Mouse (Mus musculus) liver, embryonic 13.5 days (tissue): Measurements from ENCODE around the gene Spdye4a. TPM values are rescaled to one million over a fixed set of nuclear protein-coding genes. Genes with fewer than 3 reads are reported as not detected.

ENCODE experiments used
- ATAC-seq: fragments of 200-750 bp; cut with Nextera tagmentation; 2 replicates; pipeline ENCODE4 v1.8.0; 2017; ENCODE audit warnings: low read depth, mild to moderate bottlenecking, moderate number of reproducible peaks, moderate library complexity
- DNase-seq: peaks from one replicate; pipeline ENCODE4 v3.0.0; 2022
- H3K27ac ChIP-seq: fragments of 300-500 bp; sonication (generic); 2 replicates; pipeline ENCODE4 v1.5.1; 2015; ENCODE audit warnings: moderate library complexity, mild to moderate bottlenecking, inconsistent platforms
- H3K27me3 ChIP-seq: fragments of 300-500 bp; sonication (generic); 2 replicates; pipeline ENCODE4 v1.6.1; 2015; ENCODE audit warnings: mild to moderate bottlenecking, inconsistent platforms
- H3K36me3 ChIP-seq: fragments of 300-500 bp; sonication (generic); 2 replicates; pipeline ENCODE4 v1.6.1; 2015; ENCODE audit warnings: mild to moderate bottlenecking, inconsistent platforms
- H3K4me1 ChIP-seq: fragments of 300-500 bp; sonication (generic); replicated peaks from 2 replicates; pipeline ENCODE4 v1.6.1; 2015; ENCODE audit warnings: inconsistent platforms
- H3K4me2 ChIP-seq: fragments of 300-500 bp; sonication (generic); 2 replicates; pipeline ENCODE4 v1.6.1; 2015; ENCODE audit warnings: inconsistent platforms, mild to moderate bottlenecking, moderate library complexity
- H3K4me3 ChIP-seq: fragments of 300-500 bp; sonication (generic); replicated peaks from 2 replicates; pipeline ENCODE4 v1.5.1; 2015; ENCODE audit warnings: mild to moderate bottlenecking, inconsistent platforms
- H3K9ac ChIP-seq: fragments of 300-500 bp; sonication (generic); 2 replicates; pipeline ENCODE4 v1.6.1; 2015; ENCODE audit warnings: mild to moderate bottlenecking, inconsistent platforms
- H3K9me3 ChIP-seq: fragments of 300-500 bp; sonication (generic); replicated peaks from 2 replicates; pipeline ENCODE4 v1.6.1; 2016; ENCODE audit warnings: inconsistent platforms
- WGBS: fragments of 180-500 bp; shearing (Covaris S2); methylation state at CpG from one replicate; pipeline ENCODE4 v1.1.7; 2015; ENCODE audit not compliant: insufficient replicate concordance; 5-methylcytosine and 5-hydroxymethylcytosine counted together
- polyA plus RNA-seq: library from polyadenylated mRNA; unstranded; fragments of >200 nt; fragmentation: Nextera tagmentation; extraction: Ambion mirVana; gene quantifications from 2 replicates; pipeline ENCODE4 v1.2.1, GENCODE M21; 2015

Gene Spdye4a
- not detected in 2 replicates for polyA plus RNA-seq

- H3K9me3 ChIP-seq: no peaks in the 10 kb centered on the region
- no peak within 1 kb of the TSS for H3K27ac ChIP-seq
- H3K4me2 ChIP-seq: no peak within 1 kb of the TSS
- H3K36me3 ChIP-seq: no peaks in the 10 kb centered on the region
- no peak within 1 kb of the TSS for H3K9ac ChIP-seq
- WGBS: 65% methylated on average over 3 of the region's 3 CpGs
- no peak within 1 kb of the TSS for H3K4me3 ChIP-seq
- 0 out of 2 replicates have a peak, but pooled peaks cover 5% of the 10 kb centered on the region for H3K27me3 ChIP-seq
- DNase-seq: no peak
- no peaks in the 10 kb centered on the region for H3K4me1 ChIP-seq
- no peak for ATAC-seq
Observed at GRCm38 (mm10) chr5:143226790-143227189, at the start of gene Spdye4a. Spdye4a (minus strand) TSS chr5:143226890.

DNA sequence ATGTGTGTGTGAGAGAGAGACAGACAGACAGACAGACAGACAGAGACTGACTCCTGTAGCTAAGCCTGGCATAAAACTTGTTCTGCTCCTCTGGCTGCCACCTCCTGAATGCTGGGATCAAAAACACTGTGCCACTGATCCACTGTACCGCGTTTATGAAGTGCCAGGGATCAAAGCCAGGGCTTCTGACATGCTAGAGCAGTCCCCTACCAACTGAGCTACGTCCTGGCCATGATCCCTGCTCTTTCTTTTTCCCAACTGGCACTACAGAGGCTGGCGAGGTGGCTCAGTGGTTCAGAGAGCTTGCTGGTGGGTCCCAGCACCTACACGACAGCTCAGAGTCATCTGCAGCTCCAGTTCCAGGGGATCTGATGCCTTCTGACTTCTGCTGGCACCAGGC is 49.1 kb upstream of the Spdye4a start:
- Histone ChIP-seq H3K4me3 (no peak overlapping the region), H3K9ac (no peak overlapping the region), H3K27me3 (peaks cover 57% of the 10 kb centered on the region), H3K4me1 (no peaks in the 10 kb centered on the region), H3K9me3 (no peaks in the 10 kb centered on the region), H3K36me3 (no peaks in the 10 kb centered on the region), H3K27ac (no peak overlapping the region), H3K4me2 (no peak overlapping the region)
- no peak for DNase-seq
- no peak for ATAC-seq
- WGBS: 26% methylated on average over 5 of the region's 5 CpGs

GRCm38 (mm10) chr5:143272540-143273330 is 46.0 kb upstream of the Spdye4a start:
- 72% methylated on average over 16 of the region's 16 CpGs for WGBS

DNA sequence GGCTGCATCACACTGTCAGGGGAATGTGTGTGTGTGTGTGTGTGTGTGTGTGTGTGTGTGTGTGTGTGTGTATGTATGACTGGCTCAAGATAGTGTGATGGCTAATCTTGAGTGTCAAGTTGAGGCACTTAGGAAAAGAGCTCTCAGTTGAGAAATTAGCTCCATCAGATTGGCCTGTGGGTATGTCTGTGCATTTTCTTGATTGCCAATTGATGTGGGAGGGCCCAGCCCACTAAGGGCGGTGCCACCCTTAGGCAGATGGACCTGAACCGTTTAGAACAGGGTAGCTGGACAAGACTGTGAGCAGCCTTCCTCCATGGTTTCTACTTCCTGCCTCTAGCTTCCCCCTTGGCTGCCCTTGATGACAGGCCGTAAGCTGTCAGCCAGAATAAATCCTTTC is 45.4 kb upstream of the Spdye4a start:
- Histone ChIP-seq H3K9me3 (no peaks in the 10 kb centered on the region), H3K4me2 (no peak overlapping the region), H3K4me1 (peaks cover 17% of the 10 kb centered on the region), H3K27ac (no peak overlapping the region), H3K4me3 (no peak overlapping the region), H3K9ac (no peak overlapping the region), H3K36me3 (no peaks in the 10 kb centered on the region), H3K27me3 (peaks cover 48% of the 10 kb centered on the region)
- DNase-seq (no peak), ATAC-seq (no peak)
- 47% methylated on average over 3 of the region's 3 CpGs for WGBS

More at GRCm38 (mm10) chr5:143272540-143273330, 46.0 kb upstream of the Spdye4a start:
- ATAC-seq (no peak), DNase-seq (no peak)
- no peak overlapping the region for H3K9ac ChIP-seq
- H3K4me2 ChIP-seq: no peak overlapping the region
- H3K36me3 ChIP-seq: no peaks in the 10 kb centered on the region
- no peaks in the 10 kb centered on the region for H3K9me3 ChIP-seq
- H3K4me3 ChIP-seq: no peak overlapping the region
- peaks cover 55% of the 10 kb centered on the region for H3K27me3 ChIP-seq
- peaks cover 17% of the 10 kb centered on the region for H3K4me1 ChIP-seq
- H3K27ac ChIP-seq: no peak overlapping the region

DNA sequence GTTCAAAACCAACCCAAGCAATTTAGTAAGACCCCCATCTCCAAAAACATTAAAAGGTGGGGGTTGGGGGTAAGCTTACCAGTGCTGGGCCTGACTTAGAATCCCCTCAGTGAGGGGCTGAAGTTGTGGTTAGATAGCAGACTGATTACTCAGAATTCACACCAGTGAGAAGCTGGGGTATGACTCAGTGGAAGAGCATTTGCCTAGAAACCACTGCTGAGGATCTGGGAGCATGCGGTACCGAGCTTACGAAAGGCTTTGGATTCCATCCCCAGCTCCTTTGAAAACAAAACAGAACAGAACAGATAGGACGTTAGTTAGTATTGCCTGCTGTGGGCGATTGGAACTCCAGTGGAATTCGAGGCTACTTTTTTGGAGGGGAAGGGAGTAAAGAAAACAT is 45.0 kb upstream of the Spdye4a start:
- H3K4me2 ChIP-seq: no peak overlapping the region
- H3K9ac ChIP-seq: no peak overlapping the region
- H3K36me3 ChIP-seq: no peaks in the 10 kb centered on the region
- peaks cover 17% of the 10 kb centered on the region for H3K4me1 ChIP-seq
- whole genome bisulfite sequencing: 59% methylated on average over 6 of the region's 6 CpGs
- H3K27me3 ChIP-seq: peaks cover 44% of the 10 kb centered on the region
- no peak for DNase-seq
- ATAC-seq: no peak
- H3K9me3 ChIP-seq: no peaks in the 10 kb centered on the region
- no peak overlapping the region for H3K4me3 ChIP-seq
- no peak overlapping the region for H3K27ac ChIP-seq

DNA sequence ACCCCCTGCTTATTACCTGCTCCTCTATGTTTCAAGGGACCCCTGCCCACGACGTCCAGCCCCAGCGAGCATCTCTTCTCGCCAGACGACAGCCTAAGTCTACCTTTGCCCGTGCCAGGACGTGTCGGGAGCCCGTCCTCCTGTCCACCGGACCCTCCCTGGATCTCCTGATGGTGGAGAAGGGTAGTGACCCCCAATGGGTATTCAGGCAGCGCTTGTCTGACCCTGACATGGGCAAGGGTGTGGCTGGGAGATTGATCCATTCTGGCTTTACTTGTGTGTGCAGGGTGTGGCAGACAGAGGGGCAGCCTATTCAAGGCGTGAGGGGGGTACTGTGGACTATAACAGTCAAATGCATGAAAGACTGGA is 43.4 kb upstream of the Spdye4a start:
- DNase-seq: no peak
- Histone ChIP-seq H3K4me3 (peak overlapping the region; percentile 72), H3K27ac (no peak overlapping the region), H3K36me3 (no peaks in the 10 kb centered on the region), H3K9me3 (no peaks in the 10 kb centered on the region), H3K27me3 (peaks cover 29% of the 10 kb centered on the region), H3K4me1 (peaks cover 17% of the 10 kb centered on the region), H3K9ac (peak overlapping the region; percentile 75), H3K4me2 (peak overlapping the region; percentile 87)
- peak; percentile 5 for ATAC-seq
- WGBS: 10% methylated on average over 12 of the region's 12 CpGs

- WGBS: under 1% methylated on average over 70 of the region's 79 CpGs
- H3K4me3 ChIP-seq: peak within 1 kb of the TSS; percentile 72
- H3K4me2 ChIP-seq: peak within 1 kb of the TSS; percentile 87
- no peaks in the 10 kb centered on the region for H3K36me3 ChIP-seq
- no peak within 1 kb of the TSS for H3K27ac ChIP-seq
- ATAC-seq: peak; percentile 61
- peak within 1 kb of the TSS; percentile 75 for H3K9ac ChIP-seq
- no peak for DNase-seq
- peaks cover 27% of the 10 kb centered on the region for H3K27me3 ChIP-seq
- peaks cover 17% of the 10 kb centered on the region for H3K4me1 ChIP-seq
- H3K9me3 ChIP-seq: no peaks in the 10 kb centered on the region
Observed at GRCm38 (mm10) chr5:143269363-143270150, 42.9 kb upstream of the Spdye4a start, which contains the start of gene Zfp316. Zfp316 (minus strand) TSS chr5:143270022.

GRCm38 (mm10) chr5:143268985-143269362 is 42.3 kb upstream of the Spdye4a start:
- ATAC-seq (no peak; the same call in 1 of the 2 replicates), DNase-seq (no peak)
- no peaks in the 10 kb centered on the region for H3K9me3 ChIP-seq
- H3K27ac ChIP-seq: no peak overlapping the region
- peak overlapping the region; percentile 87 for H3K4me2 ChIP-seq
- peak overlapping the region; percentile 72 for H3K4me3 ChIP-seq
- peaks cover 27% of the 10 kb centered on the region for H3K27me3 ChIP-seq
- H3K36me3 ChIP-seq: no peaks in the 10 kb centered on the region
- WGBS: 32% methylated on average over 8 of the region's 8 CpGs
- H3K4me1 ChIP-seq: peaks cover 17% of the 10 kb centered on the region
- H3K9ac ChIP-seq: no peak overlapping the region

GRCm38 (mm10) chr5:143266794-143267193 is 40.1 kb upstream of the Spdye4a start:
- no peak overlapping the region for H3K9ac ChIP-seq
- no peak overlapping the region for H3K4me3 ChIP-seq
- H3K9me3 ChIP-seq: no peaks in the 10 kb centered on the region
- 64% methylated on average over 6 of the region's 6 CpGs for WGBS
- H3K36me3 ChIP-seq: no peaks in the 10 kb centered on the region
- no peak overlapping the region for H3K4me2 ChIP-seq
- ATAC-seq: no peak
- DNase-seq: no peak
- peaks cover 27% of the 10 kb centered on the region for H3K27me3 ChIP-seq
- H3K27ac ChIP-seq: no peak overlapping the region
- H3K4me1 ChIP-seq: peaks cover 17% of the 10 kb centered on the region

GRCm38 (mm10) chr5:143265409-143265808 is 38.7 kb upstream of the Spdye4a start:
- Histone ChIP-seq H3K27ac (no peak overlapping the region), H3K27me3 (peaks cover 20% of the 10 kb centered on the region), H3K4me2 (no peak overlapping the region), H3K4me1 (peaks cover 15% of the 10 kb centered on the region), H3K9me3 (no peaks in the 10 kb centered on the region), H3K9ac (no peak overlapping the region), H3K4me3 (no peak overlapping the region), H3K36me3 (no peaks in the 10 kb centered on the region)
- 41% methylated on average over 1 of the region's 1 CpGs for WGBS
- ATAC-seq: no peak
- DNase-seq: no peak

GRCm38 (mm10) chr5:143264689-143265088 is 38.0 kb upstream of the Spdye4a start:
- 83% methylated on average over 10 of the region's 10 CpGs for WGBS
- no peak for ATAC-seq

More at GRCm38 (mm10) chr5:143264689-143265088, 38.0 kb upstream of the Spdye4a start:
- Histone ChIP-seq H3K4me2 (no peak overlapping the region), H3K27ac (no peak overlapping the region), H3K4me1 (peaks cover 8% of the 10 kb centered on the region), H3K4me3 (no peak overlapping the region), H3K9ac (no peak overlapping the region), H3K27me3 (peaks cover 14% of the 10 kb centered on the region), H3K36me3 (no peaks in the 10 kb centered on the region), H3K9me3 (no peaks in the 10 kb centered on the region)
- DNase-seq: no peak
